Mouse (Mus musculus) intestine, embryonic 15.5 days (tissue): ENCODE measurements around the gene A4gnt. TPM values are rescaled to one million over a fixed set of nuclear protein-coding genes. Genes with fewer than 3 reads are reported as not detected.
A peak's percentile ranks its signal among the peaks of the same experiment; 100 is the strongest.

Experiments
- ATAC-seq: fragments of 200-750 bp; cut with Nextera tagmentation; 2 replicates; pipeline ENCODE4 v1.8.0; 2017; ENCODE audit warnings: moderate TSS enrichment, moderate library complexity
- H3K27ac ChIP-seq: fragments of 300-500 bp; sonication (generic); 2 replicates; pipeline ENCODE4 v1.5.1; 2015; ENCODE audit warnings: mild to moderate bottlenecking, inconsistent platforms
- H3K27me3 ChIP-seq: fragments of 300-500 bp; sonication (generic); replicated peaks from 2 replicates; pipeline ENCODE4 v1.6.1; 2015; ENCODE audit warnings: inconsistent platforms
- H3K36me3 ChIP-seq: fragments of 300-500 bp; sonication (generic); 2 replicates; pipeline ENCODE4 v1.6.1; 2015; ENCODE audit warnings: inconsistent platforms
- H3K4me1 ChIP-seq: fragments of 300-500 bp; sonication (generic); replicated peaks from 2 replicates; pipeline ENCODE4 v1.6.1; 2015; ENCODE audit warnings: inconsistent platforms
- H3K4me2 ChIP-seq: fragments of 300-500 bp; sonication (generic); replicated peaks from 2 replicates; pipeline ENCODE4 v1.6.1; 2015; ENCODE audit warnings: mild to moderate bottlenecking, inconsistent platforms
- H3K4me3 ChIP-seq: fragments of 300-500 bp; sonication (generic); replicated peaks from 2 replicates; pipeline ENCODE4 v1.5.1; 2015; ENCODE audit warnings: inconsistent platforms
- H3K9ac ChIP-seq: fragments of 300-500 bp; sonication (generic); 2 replicates; pipeline ENCODE4 v1.6.1; 2015; ENCODE audit warnings: inconsistent platforms
- H3K9me3 ChIP-seq: fragments of 300-500 bp; sonication (generic); 2 replicates; pipeline ENCODE4 v1.6.1; 2016; ENCODE audit warnings: inconsistent platforms
- WGBS: fragments of 180-500 bp; shearing (Covaris S2); methylation state at CpG from one replicate; pipeline ENCODE4 v1.1.7; 2015; 5-methylcytosine and 5-hydroxymethylcytosine counted together
- polyA plus RNA-seq: library from polyadenylated mRNA; unstranded; fragments of >200 nt; fragmentation: Nextera tagmentation; extraction: Ambion mirVana; gene quantifications from 2 replicates; pipeline ENCODE4 v1.2.1, GENCODE M21; 2015

A4gnt gene
- polyA plus RNA-seq, 1 experiment from 2014 or later: 0.96 TPM

- Histone ChIP-seq H3K27me3 (no peaks in the 10 kb centered on the region), H3K9me3 (no peaks in the 10 kb centered on the region), H3K36me3 (no peaks in the 10 kb centered on the region), H3K4me1 (no peaks in the 10 kb centered on the region), H3K4me3 (no peak overlapping the region), H3K27ac (no peak overlapping the region), H3K4me2 (no peak overlapping the region), H3K9ac (no peak overlapping the region)
- ATAC-seq: no peak
- WGBS: 86% methylated on average over 11 of the region's 11 CpGs
Observed at GRCm38 (mm10) chr9:99620196-99620595, 7.9 kb downstream of the A4gnt start.

- no peak for ATAC-seq
- H3K36me3 ChIP-seq: no peaks in the 10 kb centered on the region
- H3K4me2 ChIP-seq: no peak overlapping the region
- no peak overlapping the region for H3K27ac ChIP-seq
- no peak overlapping the region for H3K4me3 ChIP-seq
- H3K9ac ChIP-seq: no peak overlapping the region
- no peaks in the 10 kb centered on the region for H3K4me1 ChIP-seq
- H3K27me3 ChIP-seq: no peaks in the 10 kb centered on the region
- WGBS: 81% methylated on average over 1 of the region's 1 CpGs
- H3K9me3 ChIP-seq: no peaks in the 10 kb centered on the region
Observed at GRCm38 (mm10) chr9:99622034-99622433, 9.7 kb downstream of the A4gnt start.

GRCm38 (mm10) chr9:99622966-99623365 is 10.7 kb downstream of the A4gnt start:
- no peaks in the 10 kb centered on the region for H3K27me3 ChIP-seq
- H3K4me1 ChIP-seq: no peaks in the 10 kb centered on the region
- H3K9ac ChIP-seq: no peak overlapping the region
- H3K27ac ChIP-seq: no peak overlapping the region
- WGBS: 43% methylated on average over 2 of the region's 2 CpGs
- no peak overlapping the region for H3K4me2 ChIP-seq
- ATAC-seq: no peak
- no peaks in the 10 kb centered on the region for H3K9me3 ChIP-seq
- H3K36me3 ChIP-seq: no peaks in the 10 kb centered on the region
- no peak overlapping the region for H3K4me3 ChIP-seq

- 71% methylated on average over 6 of the region's 6 CpGs for WGBS
- H3K27ac ChIP-seq: no peak overlapping the region
- H3K9ac ChIP-seq: no peak overlapping the region
- H3K4me3 ChIP-seq: no peak overlapping the region
- no peaks in the 10 kb centered on the region for H3K9me3 ChIP-seq
- H3K27me3 ChIP-seq: no peaks in the 10 kb centered on the region
- H3K4me2 ChIP-seq: no peak overlapping the region
- H3K36me3 ChIP-seq: no peaks in the 10 kb centered on the region
- ATAC-seq: no peak
- H3K4me1 ChIP-seq: no peaks in the 10 kb centered on the region
Observed at GRCm38 (mm10) chr9:99624117-99624516, 11.8 kb downstream of the A4gnt start.

GRCm38 (mm10) chr9:99628581-99628980 is 16.3 kb downstream of the A4gnt start:
- no peak overlapping the region; the same call in 1 of the 2 replicates for H3K4me3 ChIP-seq
- no peak for ATAC-seq
- H3K4me1 ChIP-seq: peaks cover 11% of the 10 kb centered on the region; the same call in 1 of the 2 replicates
- no peak overlapping the region for H3K9ac ChIP-seq
- no peaks in the 10 kb centered on the region for H3K36me3 ChIP-seq
- H3K27me3 ChIP-seq: no peaks in the 10 kb centered on the region
- H3K4me2 ChIP-seq: peak overlapping the region; percentile 88; the same call in 1 of the 2 replicates
- H3K9me3 ChIP-seq: no peaks in the 10 kb centered on the region
- 61% methylated on average over 4 of the region's 4 CpGs for WGBS
- 0 out of 2 replicates have a peak overlapping the region, but pooled peaks have one; percentile 92 for H3K27ac ChIP-seq

GRCm38 (mm10) chr9:99629281-99630011 is 17.1 kb downstream of the A4gnt start, which contains the start of gene Dzip1l:
Gene Dzip1l (plus strand): TSS chr9:99629496.
- H3K27me3 ChIP-seq: no peaks in the 10 kb centered on the region
- no peaks in the 10 kb centered on the region for H3K9me3 ChIP-seq
- H3K4me1 ChIP-seq: peaks cover 11% of the 10 kb centered on the region; the same call in 1 of the 2 replicates
- no peaks in the 10 kb centered on the region for H3K36me3 ChIP-seq
- H3K4me3 ChIP-seq: peak within 1 kb of the TSS; percentile 59
- peak within 1 kb of the TSS; percentile 88 for H3K4me2 ChIP-seq
- peak; percentile 93 for ATAC-seq
- peak within 1 kb of the TSS; percentile 92 for H3K27ac ChIP-seq
- 2% methylated on average over 44 of the region's 44 CpGs for WGBS
- H3K9ac ChIP-seq: peak within 1 kb of the TSS; percentile 66

- WGBS: 2% methylated on average over 11 of the region's 11 CpGs
- ATAC-seq: peak; percentile 22
- H3K27ac ChIP-seq: peak overlapping the region; percentile 92
- H3K4me1 ChIP-seq: peaks cover 11% of the 10 kb centered on the region; the same call in 1 of the 2 replicates
- H3K4me2 ChIP-seq: peak overlapping the region; percentile 88
- peak overlapping the region; percentile 66 for H3K9ac ChIP-seq
- no peaks in the 10 kb centered on the region for H3K36me3 ChIP-seq
- H3K4me3 ChIP-seq: peak overlapping the region; percentile 59
- H3K9me3 ChIP-seq: no peaks in the 10 kb centered on the region
- no peaks in the 10 kb centered on the region for H3K27me3 ChIP-seq
Observed at GRCm38 (mm10) chr9:99630071-99630470, 17.8 kb downstream of the A4gnt start.

- Histone ChIP-seq H3K36me3 (no peaks in the 10 kb centered on the region), H3K4me3 (peak overlapping the region; percentile 59), H3K4me2 (peak overlapping the region; percentile 88), H3K4me1 (peaks cover 11% of the 10 kb centered on the region; the same call in 1 of the 2 replicates), H3K9me3 (no peaks in the 10 kb centered on the region), H3K9ac (peak overlapping the region; percentile 66), H3K27ac (no peak overlapping the region; the same call in 1 of the 2 replicates), H3K27me3 (no peaks in the 10 kb centered on the region)
- no peak for ATAC-seq
- 43% methylated on average over 9 of the region's 9 CpGs for WGBS
Observed at GRCm38 (mm10) chr9:99630528-99631125, 18.3 kb downstream of the A4gnt start.

- Histone ChIP-seq H3K4me2 (no peak overlapping the region), H3K36me3 (no peaks in the 10 kb centered on the region), H3K9ac (no peak overlapping the region), H3K27ac (no peak overlapping the region), H3K4me1 (peaks cover 11% of the 10 kb centered on the region; the same call in 1 of the 2 replicates), H3K27me3 (no peaks in the 10 kb centered on the region), H3K9me3 (no peaks in the 10 kb centered on the region), H3K4me3 (no peak overlapping the region)
- no peak for ATAC-seq
- 52% methylated on average over 2 of the region's 2 CpGs for WGBS
Observed at GRCm38 (mm10) chr9:99631781-99632180, 19.5 kb downstream of the A4gnt start.

GRCm38 (mm10) chr9:99632264-99632663 is 20.0 kb downstream of the A4gnt start:
- Histone ChIP-seq H3K27ac (no peak overlapping the region), H3K36me3 (0 out of 2 replicates have a peak, but pooled peaks cover 2% of the 10 kb centered on the region), H3K4me3 (no peak overlapping the region), H3K9me3 (no peaks in the 10 kb centered on the region), H3K27me3 (no peaks in the 10 kb centered on the region), H3K4me2 (0 out of 2 replicates have a peak overlapping the region, but pooled peaks have one; percentile 6), H3K4me1 (peaks cover 11% of the 10 kb centered on the region; the same call in 1 of the 2 replicates), H3K9ac (no peak overlapping the region)
- ATAC-seq: no peak
- 65% methylated on average over 8 of the region's 8 CpGs for WGBS

GRCm38 (mm10) chr9:99636776-99637175 is 24.5 kb downstream of the A4gnt start:
- H3K9ac ChIP-seq: no peak overlapping the region
- no peak overlapping the region for H3K27ac ChIP-seq
- whole genome bisulfite sequencing: 91% methylated on average over 1 of the region's 1 CpGs
- H3K4me2 ChIP-seq: no peak overlapping the region
- no peaks in the 10 kb centered on the region for H3K9me3 ChIP-seq
- no peak overlapping the region for H3K4me3 ChIP-seq
- 0 out of 2 replicates have a peak, but pooled peaks cover 7% of the 10 kb centered on the region for H3K36me3 ChIP-seq
- no peak for ATAC-seq
- no peaks in the 10 kb centered on the region for H3K27me3 ChIP-seq
- H3K4me1 ChIP-seq: peaks cover 4% of the 10 kb centered on the region; the same call in 1 of the 2 replicates

- Histone ChIP-seq H3K9me3 (no peaks in the 10 kb centered on the region), H3K9ac (no peak overlapping the region), H3K4me1 (0 out of 2 replicates have a peak, but pooled peaks cover 3% of the 10 kb centered on the region), H3K4me2 (no peak overlapping the region), H3K36me3 (0 out of 2 replicates have a peak, but pooled peaks cover 7% of the 10 kb centered on the region), H3K27me3 (no peaks in the 10 kb centered on the region), H3K27ac (no peak overlapping the region), H3K4me3 (no peak overlapping the region)
- ATAC-seq: no peak
- WGBS: 95% methylated on average over 17 of the region's 17 CpGs
Observed at GRCm38 (mm10) chr9:99637227-99637626, 24.9 kb downstream of the A4gnt start.
